Mouse (Mus musculus): ENCODE measurements at regions not wholly inside any gene's neighbourhood (a gene's known extent, or its start where the extent isn't known, plus 50 kb on each side); places are given as distances from the start of the nearest gene placed in this dataset.

GRCm38 (mm10) chr1:185588348-185588719 is 133.7 kb downstream of the Slc30a10 start:
- TF ChIP-seq CTCF (IDR thresholded peaks at IDR 0.05; ENCODE audit: insufficient read depth, low read length) (no peak), POLR2A (IDR thresholded peaks at IDR 0.05; ENCODE audit: borderline replicate concordance, extremely low read depth, low read depth, low read length) (no peak)
